Mouse (Mus musculus): Measurements from ENCODE around the gene C1qtnf12. TPM values are rescaled to one million over a fixed set of nuclear protein-coding genes. Genes with fewer than 3 reads are reported as not detected.

C1qtnf12 gene
- total and polyA plus RNA-seq, 3 experiments: 1.8 to 2.9 TPM; not detected in 1

GRCm38 (mm10) chr4:155973239-155973638 lies 11.1 kb downstream of the C1qtnf12 start (continued):
- TF ChIP-seq MAX (IDR thresholded peaks at IDR 0.05; ENCODE audit: low read length): no peak
- no peak for TF ChIP-seq MXI1 (IDR thresholded peaks at IDR 0.05; ENCODE audit: low read depth, low read length)
- no peak for TF ChIP-seq MYB (IDR thresholded peaks at IDR 0.05; ENCODE audit: low read depth, low read length)
- TF ChIP-seq SMC3 (IDR thresholded peaks at IDR 0.05; ENCODE audit: low read depth, low read length): peak; percentile 22
- TF ChIP-seq TCF12 (IDR thresholded peaks at IDR 0.05; ENCODE audit: low read depth, low read length): no peak
- TF ChIP-seq ETS1 (IDR thresholded peaks at IDR 0.05; ENCODE audit: low read depth, low read length): no peak
- TF ChIP-seq TBP (IDR thresholded peaks at IDR 0.05; ENCODE audit: low read depth, low read length): no peak
- TF ChIP-seq POLR2A (IDR thresholded peaks at IDR 0.05; ENCODE audit: control insufficient read depth in 1 of 2, insufficient read depth in 1 of 2, low read depth in 1 of 2, low read length in 2 of 2, poor library complexity in 1 of 2): no peak

DNA sequence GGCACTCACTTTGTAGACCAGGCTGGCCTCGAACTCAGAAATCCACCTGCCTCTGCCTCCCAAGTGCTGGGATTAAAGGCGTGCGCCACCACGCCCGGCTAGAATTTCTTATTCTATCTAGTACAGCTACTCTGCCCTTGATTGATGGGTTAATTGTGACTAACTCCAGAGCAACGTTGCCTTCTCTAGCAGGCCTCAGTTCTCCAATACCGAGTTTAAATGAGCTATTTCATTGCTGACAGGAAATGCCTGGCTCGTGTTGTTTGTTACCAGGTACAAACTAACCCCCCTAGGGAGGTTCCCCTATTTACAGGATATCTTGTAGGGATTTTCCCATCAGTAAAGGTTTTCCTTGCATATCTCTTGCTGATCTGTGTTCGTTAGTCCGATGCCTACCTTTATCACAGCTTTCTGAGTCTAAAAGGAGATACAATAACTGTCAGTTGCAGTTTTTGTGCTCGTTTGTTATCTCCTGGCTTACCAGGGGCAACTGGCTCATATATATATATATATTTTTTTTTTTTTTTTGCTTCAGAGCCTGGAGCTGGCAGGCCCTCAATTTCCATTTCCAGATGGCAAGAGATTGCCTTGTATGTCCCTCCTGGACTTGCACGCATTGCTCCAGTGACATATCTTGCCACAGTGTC lies 19.4 kb downstream of the C1qtnf12 start:
- H3K4me1 ChIP-seq (ENCODE audit: control insufficient read depth in 1 of 2, insufficient read depth in 2 of 2, low read length in 2 of 2): 0 out of 4 replicates have a peak, but pooled peaks cover 0 to 2% of the 10 kb centered on the region in 2 experiments
- no peak overlapping the region for H3K4me3 ChIP-seq (ENCODE audit: control insufficient read depth in 1 of 2, insufficient read depth in 1 of 2, low read depth in 2 of 2, low read length in 2 of 2)
- H3K36me3 ChIP-seq (ENCODE audit: control insufficient read depth in 1 of 2, insufficient read depth in 2 of 2, low read length in 2 of 2): no peaks in the 10 kb centered on the region
- no peak overlapping the region for H3K27ac ChIP-seq (ENCODE audit: control insufficient read depth, low read depth, low read length)
- peak in 1 of 2 experiments; percentile 62; a peak in 2 of 4 replicates for TF ChIP-seq EP300 (IDR thresholded peaks at IDR 0.05; ENCODE audit: low read depth in 1 of 2, low read length in 2 of 2)
- TF ChIP-seq ZNF384 (IDR thresholded peaks at IDR 0.05; ENCODE audit: low read depth, low read length): peak; percentile 27; the same call in 1 of the 2 replicates
- peak; percentile 45; the same call in 1 of the 2 replicates for TF ChIP-seq MYB (IDR thresholded peaks at IDR 0.05; ENCODE audit: low read depth, low read length)
- TF ChIP-seq USF1 (IDR thresholded peaks at IDR 0.05; ENCODE audit: low read depth, low read length): no peak
- H3K79me2 ChIP-seq (ENCODE audit: control insufficient read depth, insufficient read depth, low read length, poor library complexity): no peaks in the 10 kb centered on the region
- no peaks in the 10 kb centered on the region for H3K9me3 ChIP-seq (replicated peaks; ENCODE audit: insufficient read depth, low read length)
- H3K27me3 ChIP-seq (ENCODE audit: control insufficient read depth in 1 of 2, insufficient read depth in 2 of 2, low read length in 2 of 2): no peaks in the 10 kb centered on the region
- DNase-seq (ENCODE audit: low read depth, low spot score): peak; percentile 30
- H3K9ac ChIP-seq (ENCODE audit: control insufficient read depth, low read depth, low read length, poor library complexity, severe bottlenecking): no peak overlapping the region

- Histone ChIP-seq H3K27ac (ENCODE audit: control insufficient read depth, low read depth, low read length) (no peak overlapping the region), H3K4me1 (ENCODE audit: control insufficient read depth in 1 of 2, insufficient read depth in 2 of 2, low read length in 2 of 2) (peaks cover 5 to 8% of the 10 kb centered on the region in 2 experiments; a peak in 3 of 4 replicates), H3K36me3 (ENCODE audit: control insufficient read depth in 1 of 2, insufficient read depth in 2 of 2, low read length in 2 of 2) (peaks cover 0 to 4% of the 10 kb centered on the region in 2 experiments; a peak in 2 of 4 replicates), H3K79me2 (ENCODE audit: control insufficient read depth, insufficient read depth, low read length, poor library complexity) (no peaks in the 10 kb centered on the region), H3K9me3 (replicated peaks; ENCODE audit: insufficient read depth, low read length) (no peaks in the 10 kb centered on the region), H3K4me3 (ENCODE audit: control insufficient read depth in 1 of 2, insufficient read depth in 1 of 2, low read depth in 2 of 2, low read length in 2 of 2) (no peak overlapping the region), H3K9ac (ENCODE audit: control insufficient read depth, low read depth, low read length, poor library complexity, severe bottlenecking) (no peak overlapping the region), H3K27me3 (ENCODE audit: control insufficient read depth in 1 of 2, insufficient read depth in 2 of 2, low read length in 2 of 2) (no peaks in the 10 kb centered on the region)
- DNase-seq (ENCODE audit: low read depth, low spot score): no peak
- TF ChIP-seq GATA1 (IDR thresholded peaks at IDR 0.05; ENCODE audit: low read depth, low read length) (no peak), ZKSCAN1 (IDR thresholded peaks at IDR 0.05; ENCODE audit: low read depth, low read length) (no peak), MAFK (IDR thresholded peaks at IDR 0.05; ENCODE audit: borderline replicate concordance, low read depth, low read length) (no peak), MYC (IDR thresholded peaks at IDR 0.05; ENCODE audit: low read depth, low read length) (no peak), BHLHE40 (IDR thresholded peaks at IDR 0.05; ENCODE audit: borderline replicate concordance, low read depth, low read length) (no peak), ZC3H11A (IDR thresholded peaks at IDR 0.05; ENCODE audit: low read depth, low read length) (no peak), TCF12 (IDR thresholded peaks at IDR 0.05; ENCODE audit: low read depth, low read length) (no peak), JUND (IDR thresholded peaks at IDR 0.05; ENCODE audit: low read depth, low read length) (no peak), MAX (IDR thresholded peaks at IDR 0.05; ENCODE audit: low read length) (no peak), ZMIZ1 (IDR thresholded peaks at IDR 0.05; ENCODE audit: low read depth, low read length) (no peak), MEF2A (IDR thresholded peaks at IDR 0.05; ENCODE audit: extremely low read depth, insufficient replicate concordance, low read depth, low read length, poor library complexity, severe bottlenecking) (no peak), ZNF384 (IDR thresholded peaks at IDR 0.05; ENCODE audit: low read depth, low read length) (no peak)
These were observed 21.7 kb downstream of the C1qtnf12 start for GRCm38 (mm10) chr4:155983788-155984187.

Data from MEL (cell line).